Mouse (Mus musculus): ENCODE data around the gene Tmprss3. TPM values are rescaled to one million over a fixed set of nuclear protein-coding genes. Genes with fewer than 3 reads are reported as not detected.

Tmprss3 gene
- polyA plus RNA-seq, 1 experiment = 0.19 TPM

DNA sequence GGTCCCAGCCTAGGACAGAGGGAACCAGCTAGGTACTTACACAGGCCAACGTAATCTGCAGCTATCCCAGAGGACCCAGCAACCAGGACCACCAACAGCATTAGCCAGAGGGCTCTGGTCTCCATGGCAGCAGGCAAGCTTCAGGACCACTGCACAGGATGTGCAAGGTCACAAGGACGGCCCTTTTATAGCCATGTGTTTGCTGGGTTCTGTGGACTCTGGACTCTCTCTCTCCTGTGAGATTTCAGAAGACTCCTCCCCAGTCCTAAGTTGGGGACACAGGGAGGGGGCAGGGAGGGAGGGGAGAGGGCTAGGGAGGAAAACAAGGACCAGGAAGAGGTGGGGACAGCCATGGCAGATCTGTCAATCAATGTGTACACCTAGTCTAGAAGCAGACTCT, 69.3 kb downstream of the Tmprss3 start, which contains the start of gene Tff3:
TSS of gene Tff3 (minus strand) at position 195 of the 400 bp plus-strand sequence.
- WGBS = 55% methylated on average over 2 of the region's 2 CpGs
- DNase-seq (ENCODE audit: low read depth in 1 of 2, low spot score in 2 of 2) = no peak

More for the DNA sequence above, 69.3 kb downstream of the Tmprss3 start, which contains the start of gene Tff3:
- TF ChIP-seq POLR2A (IDR thresholded peaks at IDR 0.05; ENCODE audit: low read depth, low read length) = no peak
- no peak for TF ChIP-seq CTCF (IDR thresholded peaks at IDR 0.05; ENCODE audit: extremely low read depth, insufficient read depth, insufficient read length, insufficient replicate concordance)
- Histone ChIP-seq H3K4me1 (ENCODE audit: control insufficient read depth, insufficient read depth, insufficient read length) (peaks cover 3% of the 10 kb centered on the region; the same call in 1 of the 2 replicates), H3K4me3 (ENCODE audit: extremely low read depth, insufficient read depth, insufficient read length) (no peak within 1 kb of the TSS), H3K27me3 (ENCODE audit: control insufficient read depth, insufficient read depth, low read length) (no peaks in the 10 kb centered on the region), H3K36me3 (ENCODE audit: control insufficient read depth, insufficient read depth, low read length) (no peaks in the 10 kb centered on the region), H3K27ac (ENCODE audit: insufficient read depth, low read length) (no peak within 1 kb of the TSS)

Other genes starting within 250 kb of the Tmprss3 start
- not detected in 2 replicates for gene Umodl1, start 244.3 kb downstream of the Tmprss3 start, polyA plus RNA-seq (2012; rRNA removed)
- gene Abcg1, start 141.3 kb downstream of the Tmprss3 start, polyA plus RNA-seq (2012; rRNA removed) = 29.0 and 33.1 TPM in 2 replicates
- gene Tff3, start 69.3 kb downstream of the Tmprss3 start, polyA plus RNA-seq (2012; rRNA removed) = not detected in 2 replicates
- gene Tff2, start 54.7 kb downstream of the Tmprss3 start, polyA plus RNA-seq (2012; rRNA removed) = 214 and 330 TPM in 2 replicates
- not detected in 2 replicates for gene Tff1, start 33.7 kb downstream of the Tmprss3 start, polyA plus RNA-seq (2012; rRNA removed)
- gene Ubash3a, start 8.9 kb upstream of the Tmprss3 start, polyA plus RNA-seq (2012; rRNA removed) = 12.5 and 15.0 TPM in 2 replicates
- 0.08 and 0.13 TPM in 2 replicates for gene Rsph1, start 78.4 kb upstream of the Tmprss3 start, polyA plus RNA-seq (2012; rRNA removed)
- 26.2 and 33.4 TPM in 2 replicates for gene Slc37a1, start 87.8 kb upstream of the Tmprss3 start, polyA plus RNA-seq (2012; rRNA removed)
- gene Pde9a, start 187.2 kb upstream of the Tmprss3 start, polyA plus RNA-seq (2012; rRNA removed) = 0.77 and 1.3 TPM in 2 replicates

Measured in spleen, adult 2 months (tissue).